Mouse (Mus musculus) hindbrain, embryonic 16.5 days (tissue): Measurements from ENCODE around the gene Tmem184a. TPM values are rescaled to one million over a fixed set of nuclear protein-coding genes. Genes with fewer than 3 reads are reported as not detected.

Source experiments
- ATAC-seq: fragments of 200-750 bp; cut with Nextera tagmentation; 2 replicates; pipeline ENCODE4 v1.8.0; 2017; ENCODE audit warnings: moderate TSS enrichment, moderate library complexity
- H3K27ac ChIP-seq: fragments of 300-500 bp; sonication (generic); 2 replicates; pipeline ENCODE4 v1.5.1; 2014; ENCODE audit warnings: low read depth, mild to moderate bottlenecking, control low read depth, low read length, moderate library complexity
- H3K27me3 ChIP-seq: fragments of 300-500 bp; sonication (generic); replicated peaks from 2 replicates; pipeline ENCODE4 v1.6.1; 2014; ENCODE audit warnings: low read length; ENCODE audit not compliant: control insufficient read depth, insufficient read depth
- H3K36me3 ChIP-seq: fragments of 300-500 bp; sonication (generic); 2 replicates; pipeline ENCODE4 v1.6.1; 2014; ENCODE audit warnings: mild to moderate bottlenecking, low read length, moderate library complexity, mixed read lengths; ENCODE audit not compliant: control insufficient read depth, insufficient read depth
- H3K4me1 ChIP-seq: fragments of 300-500 bp; sonication (generic); 2 replicates; pipeline ENCODE4 v1.6.1; 2014; ENCODE audit warnings: low read depth, low read length; ENCODE audit not compliant: control insufficient read depth, insufficient read depth
- H3K4me2 ChIP-seq: fragments of 300-500 bp; sonication (generic); 2 replicates; pipeline ENCODE4 v1.6.1; 2014; ENCODE audit warnings: mild to moderate bottlenecking, low read length, control low read depth, moderate library complexity
- H3K4me3 ChIP-seq: fragments of 300-500 bp; sonication (generic); 2 replicates; pipeline ENCODE4 v1.5.1; 2014; ENCODE audit warnings: mild to moderate bottlenecking, low read length, control low read depth, moderate library complexity
- H3K9ac ChIP-seq: fragments of 300-500 bp; sonication (generic); 2 replicates; pipeline ENCODE4 v1.6.1; 2014; ENCODE audit warnings: low read depth, mild to moderate bottlenecking, control low read depth, low read length, moderate library complexity
- H3K9me3 ChIP-seq: fragments of 300-500 bp; sonication (generic); 2 replicates; pipeline ENCODE4 v1.6.1; 2014; ENCODE audit warnings: mild to moderate bottlenecking, low read length, moderate library complexity; ENCODE audit not compliant: control insufficient read depth
- whole genome bisulfite sequencing: fragments of 180-500 bp; shearing (Covaris S2); extraction: QIAGEN DNeasy Blood & Tissue Kit; methylation state at CpG from one replicate; pipeline ENCODE4 v1.1.7; 2014; 5-methylcytosine and 5-hydroxymethylcytosine counted together
- polyA plus RNA-seq: library from polyadenylated mRNA; unstranded; fragments of >200 nt; fragmentation: Nextera tagmentation; extraction: Ambion mirVana; gene quantifications from 2 replicates; pipeline ENCODE4 v1.2.1, GENCODE M21; 2015

Gene Tmem184a
- polyA plus RNA-seq, 1 experiment from 2014 or later: 0.09 TPM

DNA sequence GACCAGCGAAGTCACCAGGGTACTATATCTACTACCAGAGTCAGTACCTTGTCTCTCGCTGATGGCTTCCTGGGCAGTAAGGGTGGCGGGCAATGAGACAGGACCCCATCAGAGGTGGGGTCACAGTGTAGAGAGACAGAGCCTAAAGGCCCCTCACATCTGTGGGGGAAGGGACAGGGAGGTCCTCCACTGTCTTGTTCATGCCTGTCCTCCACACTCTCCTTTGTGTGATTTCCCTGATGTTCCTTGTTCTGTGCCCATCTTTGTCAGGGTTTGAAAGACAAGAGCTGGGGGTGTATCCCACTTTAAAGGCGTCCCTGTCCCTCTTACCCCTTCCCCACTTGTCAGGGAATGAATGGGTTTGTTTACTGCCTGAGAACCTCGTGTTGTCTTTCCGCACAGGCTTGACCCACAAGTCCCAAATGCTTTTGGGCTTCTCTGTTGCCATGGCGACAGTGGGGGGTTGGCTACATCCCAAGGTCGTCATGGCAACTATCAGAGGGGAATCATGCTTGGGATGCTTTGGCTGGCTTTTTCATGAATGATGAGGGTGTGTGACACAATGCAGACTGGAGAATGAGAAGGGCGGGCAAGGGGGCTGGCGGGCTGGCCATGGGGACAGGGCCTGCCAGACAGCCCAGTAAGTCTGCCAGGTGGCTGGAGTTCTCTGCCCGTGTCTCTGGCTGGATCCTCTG, 22.1 kb downstream of the Tmem184a start:
- Histone ChIP-seq H3K4me1 (peaks cover 32% of the 10 kb centered on the region), H3K36me3 (peaks cover 10% of the 10 kb centered on the region), H3K4me3 (peak overlapping the region; percentile 38), H3K9me3 (no peaks in the 10 kb centered on the region), H3K27me3 (no peaks in the 10 kb centered on the region), H3K4me2 (peak overlapping the region; percentile 66), H3K27ac (peak overlapping the region; percentile 87), H3K9ac (peak overlapping the region; percentile 58)
- WGBS: 10% methylated on average over 10 of the region's 11 CpGs
- ATAC-seq: peak; percentile 86

DNA sequence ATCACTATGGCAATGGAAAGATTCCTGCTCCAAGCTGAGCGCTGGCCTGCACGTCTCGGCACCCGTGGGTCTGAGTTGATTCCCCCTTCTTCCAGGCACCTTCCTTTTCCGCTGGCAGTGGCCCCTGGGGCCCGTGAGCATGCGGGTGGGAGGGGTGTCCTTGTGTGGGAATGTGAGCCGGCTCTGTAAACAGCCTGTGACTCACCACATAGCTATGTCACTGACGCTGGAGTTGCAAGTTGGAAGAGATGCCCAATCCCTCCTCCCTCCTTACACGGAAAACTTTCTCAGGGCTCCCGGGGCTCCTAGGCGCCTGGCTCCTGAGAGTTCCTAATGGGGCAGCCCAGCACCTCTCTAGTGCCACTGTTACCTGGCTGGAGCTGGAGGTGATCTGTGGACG, 22.8 kb downstream of the Tmem184a start:
- H3K9me3 ChIP-seq: no peaks in the 10 kb centered on the region
- H3K36me3 ChIP-seq: peaks cover 10% of the 10 kb centered on the region
- ATAC-seq: peak; percentile 16
- no peaks in the 10 kb centered on the region for H3K27me3 ChIP-seq
- H3K27ac ChIP-seq: no peak overlapping the region; the same call in 1 of the 2 replicates
- H3K4me1 ChIP-seq: peaks cover 39% of the 10 kb centered on the region
- peak overlapping the region; percentile 66 for H3K4me2 ChIP-seq
- H3K9ac ChIP-seq: no peak overlapping the region; the same call in 1 of the 2 replicates
- 7% methylated on average over 13 of the region's 13 CpGs for WGBS
- no peak overlapping the region for H3K4me3 ChIP-seq

GRCm38 (mm10) chr5:139796001-139796620, 23.6 kb downstream of the Tmem184a start:
- peaks cover 42% of the 10 kb centered on the region for H3K4me1 ChIP-seq
- no peak overlapping the region for H3K4me3 ChIP-seq
- no peak overlapping the region for H3K4me2 ChIP-seq
- H3K9me3 ChIP-seq: no peaks in the 10 kb centered on the region
- no peak overlapping the region for H3K27ac ChIP-seq
- H3K36me3 ChIP-seq: peaks cover 10% of the 10 kb centered on the region
- H3K9ac ChIP-seq: no peak overlapping the region
- no peaks in the 10 kb centered on the region for H3K27me3 ChIP-seq
- ATAC-seq: no peak
- WGBS: 81% methylated on average over 9 of the region's 9 CpGs

DNA sequence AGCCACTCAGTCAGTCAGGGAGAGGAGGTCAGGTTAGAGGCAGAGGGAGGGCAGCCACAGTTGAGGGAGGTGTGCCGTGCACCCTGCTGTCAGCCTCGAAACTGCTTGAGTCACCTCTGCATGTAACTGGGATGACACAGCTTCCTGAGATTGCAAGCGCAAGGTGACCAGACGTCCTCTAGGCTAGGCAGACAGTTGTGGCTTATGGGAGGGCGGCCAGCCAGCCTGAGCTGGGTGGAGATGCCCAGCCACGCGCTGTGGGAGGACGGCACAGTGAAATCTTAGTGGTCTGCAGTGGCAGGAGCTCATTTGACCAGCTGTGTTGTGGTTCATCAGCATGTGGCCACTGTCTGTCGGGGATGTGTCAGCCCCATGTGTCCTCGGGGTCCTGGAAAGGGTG, 24.8 kb downstream of the Tmem184a start:
- Histone ChIP-seq H3K4me3 (no peak overlapping the region), H3K27me3 (no peaks in the 10 kb centered on the region), H3K9me3 (no peaks in the 10 kb centered on the region), H3K27ac (no peak overlapping the region), H3K36me3 (no peaks in the 10 kb centered on the region), H3K4me1 (peaks cover 42% of the 10 kb centered on the region), H3K9ac (no peak overlapping the region; the same call in 1 of the 2 replicates), H3K4me2 (no peak overlapping the region)
- WGBS: 68% methylated on average over 10 of the region's 10 CpGs
- no peak for ATAC-seq

GRCm38 (mm10) chr5:139794137-139794536, 25.6 kb downstream of the Tmem184a start:
- ATAC-seq: no peak
- H3K9ac ChIP-seq: no peak overlapping the region
- H3K9me3 ChIP-seq: no peaks in the 10 kb centered on the region
- no peak overlapping the region for H3K4me2 ChIP-seq
- H3K27ac ChIP-seq: no peak overlapping the region
- 85% methylated on average over 5 of the region's 5 CpGs for WGBS
- H3K36me3 ChIP-seq: no peaks in the 10 kb centered on the region
- H3K27me3 ChIP-seq: no peaks in the 10 kb centered on the region
- no peak overlapping the region for H3K4me3 ChIP-seq
- peaks cover 38% of the 10 kb centered on the region for H3K4me1 ChIP-seq

- Histone ChIP-seq H3K4me3 (no peak overlapping the region), H3K36me3 (no peaks in the 10 kb centered on the region), H3K27me3 (no peaks in the 10 kb centered on the region), H3K27ac (no peak overlapping the region), H3K9ac (no peak overlapping the region), H3K9me3 (no peaks in the 10 kb centered on the region), H3K4me2 (no peak overlapping the region), H3K4me1 (peaks cover 33% of the 10 kb centered on the region)
- no peak for ATAC-seq
- 74% methylated on average over 11 of the region's 11 CpGs for whole genome bisulfite sequencing
Measured at GRCm38 (mm10) chr5:139793338-139794089, 26.2 kb downstream of the Tmem184a start.

DNA sequence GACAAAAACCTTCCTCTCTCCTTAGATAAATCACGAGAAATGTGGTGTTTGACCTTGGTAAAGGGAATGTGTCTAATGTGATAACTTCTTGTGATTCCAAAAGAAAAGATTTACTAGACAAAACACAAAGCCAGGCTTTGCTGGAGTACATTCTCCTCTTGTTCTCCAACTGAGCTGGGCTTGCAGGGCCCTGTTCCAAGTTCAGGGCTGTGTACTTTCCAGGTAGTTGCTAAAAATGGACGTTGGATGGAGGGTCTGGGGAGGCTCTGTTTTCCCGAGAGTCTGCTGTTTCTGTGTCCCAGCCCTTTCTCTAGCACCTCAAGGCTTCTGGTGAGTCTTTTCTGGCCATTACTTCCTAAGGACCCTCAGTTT, 26.8 kb downstream of the Tmem184a start:
- Histone ChIP-seq H3K36me3 (no peaks in the 10 kb centered on the region), H3K27me3 (no peaks in the 10 kb centered on the region), H3K4me2 (no peak overlapping the region), H3K9me3 (no peaks in the 10 kb centered on the region), H3K4me1 (peaks cover 28% of the 10 kb centered on the region), H3K4me3 (no peak overlapping the region), H3K9ac (no peak overlapping the region), H3K27ac (no peak overlapping the region)
- ATAC-seq: no peak
- 60% methylated on average over 3 of the region's 3 CpGs for WGBS

GRCm38 (mm10) chr5:139792159-139792775, 27.4 kb downstream of the Tmem184a start:
- Histone ChIP-seq H3K27ac (no peak overlapping the region), H3K9ac (peak overlapping the region; percentile 74), H3K4me3 (peak overlapping the region; percentile 76), H3K36me3 (no peaks in the 10 kb centered on the region), H3K27me3 (peaks cover 1% of the 10 kb centered on the region; the same call in 1 of the 2 replicates), H3K9me3 (no peaks in the 10 kb centered on the region), H3K4me1 (peaks cover 21% of the 10 kb centered on the region), H3K4me2 (peak overlapping the region; percentile 100)
- WGBS: 17% methylated on average over 11 of the region's 11 CpGs
- no peak for ATAC-seq
